Mouse (Mus musculus): ENCODE measurements around the gene Golm1. TPM values are rescaled to one million over a fixed set of nuclear protein-coding genes. Genes with fewer than 3 reads are reported as not detected.

The Golm1 gene
- polyA plus RNA-seq, 1 experiment: 4.4 TPM

DNA sequence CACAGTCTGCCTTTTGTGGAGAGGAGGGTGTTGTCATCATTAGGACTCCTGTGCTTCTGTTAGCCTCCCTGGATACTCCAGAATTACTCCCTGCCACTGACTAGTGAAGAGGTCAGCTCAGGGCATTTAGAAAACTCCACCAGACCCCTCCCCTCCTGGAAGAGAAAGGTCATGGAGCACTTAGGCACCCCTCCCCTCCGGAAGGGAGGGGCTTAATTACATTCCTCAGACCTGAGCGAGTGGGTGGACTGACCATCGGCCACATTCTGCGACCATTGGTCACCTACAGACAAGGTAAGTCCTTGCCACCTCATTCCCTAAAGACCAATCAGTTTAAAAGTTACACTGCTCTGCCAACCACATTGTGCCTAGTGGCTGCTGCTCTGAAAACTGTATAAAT, 3.7 kb upstream of the Golm1 start:
- Histone ChIP-seq H3K4me1 (replicated peaks; ENCODE audit: control insufficient read depth, insufficient read depth, low read length) (peaks cover 9% of the 10 kb centered on the region), H3K4me3 (ENCODE audit: control insufficient read depth, insufficient read depth, low read length) (no peak overlapping the region), H3K36me3 (ENCODE audit: control insufficient read depth, insufficient read depth, low read length) (no peaks in the 10 kb centered on the region), H3K27ac (ENCODE audit: control insufficient read depth, insufficient read depth, low read length) (no peak overlapping the region), H3K27me3 (ENCODE audit: control insufficient read depth, insufficient read depth, low read length) (peaks cover 6% of the 10 kb centered on the region)
- no peak for DNase-seq
- WGBS: 81% methylated on average over 4 of the region's 4 CpGs
- TF ChIP-seq CTCF (IDR thresholded peaks at IDR 0.05; ENCODE audit: borderline replicate concordance, control insufficient read depth, extremely low read depth, insufficient read depth, low read length, poor library complexity) (no peak), POLR2A (IDR thresholded peaks at IDR 0.05; ENCODE audit: control insufficient read depth, extremely low read depth, insufficient read depth, low read length, poor library complexity) (no peak)

DNA sequence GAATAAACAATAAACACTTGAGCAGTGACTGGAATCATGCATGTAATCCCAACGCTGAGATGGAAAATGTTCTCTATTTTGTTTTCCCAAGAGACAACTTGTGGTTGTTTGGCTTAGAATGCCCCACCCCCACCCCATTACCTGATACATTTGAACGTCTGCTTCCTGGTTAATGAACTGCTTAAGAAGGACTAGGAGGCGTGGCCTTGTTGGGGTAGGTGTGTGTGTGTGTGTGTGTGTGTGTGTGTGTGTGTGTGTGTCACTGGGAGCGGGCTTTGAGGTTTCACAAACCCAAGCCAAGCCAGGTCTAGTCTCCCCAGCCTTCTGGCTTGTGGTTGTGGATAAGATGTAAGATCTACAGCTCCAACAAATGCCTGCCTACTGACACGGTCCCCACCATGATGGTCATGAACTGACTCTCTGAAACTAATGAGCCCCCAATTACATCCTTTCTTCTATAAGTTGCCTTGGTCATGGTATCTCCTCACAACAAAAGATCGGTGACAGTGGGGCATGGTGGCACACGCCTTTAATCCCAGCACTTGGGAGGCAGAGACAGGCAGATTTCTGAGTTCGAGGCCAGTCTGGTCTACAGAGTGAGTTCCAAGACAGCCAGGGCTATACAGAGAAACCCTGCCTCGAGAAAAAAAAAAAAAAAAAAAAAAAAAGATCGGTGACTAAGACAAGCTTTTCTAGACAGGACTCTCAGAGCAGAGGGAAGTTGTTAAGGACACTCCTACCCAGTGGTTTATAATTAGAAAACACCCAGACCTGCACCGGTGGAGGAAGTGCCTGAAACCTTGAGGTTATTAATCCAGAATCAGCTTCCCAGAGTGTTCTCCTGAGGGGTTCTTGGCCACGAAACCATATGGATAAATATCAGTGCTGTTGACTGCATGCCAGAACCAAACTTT, 962 bp upstream of the Golm1 start:
- Histone ChIP-seq H3K36me3 (ENCODE audit: control insufficient read depth, insufficient read depth, low read length) (no peaks in the 10 kb centered on the region), H3K27me3 (ENCODE audit: control insufficient read depth, insufficient read depth, low read length) (peaks cover 9% of the 10 kb centered on the region), H3K27ac (ENCODE audit: control insufficient read depth, insufficient read depth, low read length) (no peak overlapping the region), H3K4me3 (ENCODE audit: control insufficient read depth, insufficient read depth, low read length) (no peak overlapping the region), H3K4me1 (replicated peaks; ENCODE audit: control insufficient read depth, insufficient read depth, low read length) (peaks cover 15% of the 10 kb centered on the region)
- 44% methylated on average over 12 of the region's 12 CpGs for WGBS
- DNase-seq: no peak
- no peak for TF ChIP-seq CTCF (IDR thresholded peaks at IDR 0.05; ENCODE audit: borderline replicate concordance, control insufficient read depth, extremely low read depth, insufficient read depth, low read length, poor library complexity)
- TF ChIP-seq POLR2A (IDR thresholded peaks at IDR 0.05; ENCODE audit: control insufficient read depth, extremely low read depth, insufficient read depth, low read length, poor library complexity): no peak

DNA sequence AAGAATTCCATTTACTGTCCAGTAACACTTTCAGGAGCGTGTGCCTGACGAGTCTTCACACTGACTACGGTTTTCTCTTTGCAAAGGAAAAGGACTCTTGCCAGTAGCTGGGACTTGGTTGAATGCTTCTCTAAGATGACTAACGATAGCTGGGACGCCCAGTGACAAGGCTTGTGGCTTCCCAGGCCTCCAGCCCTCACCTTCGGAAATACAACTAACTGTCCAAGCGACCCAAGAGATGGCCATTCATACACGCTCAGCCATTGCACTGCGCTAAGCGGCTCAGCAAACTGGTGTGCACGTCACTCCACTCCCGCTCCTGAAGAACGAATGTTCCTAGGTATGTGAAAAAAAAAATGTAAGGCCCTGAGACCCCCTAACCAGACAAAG, 855 bp downstream of the Golm1 start:
- Histone ChIP-seq H3K36me3 (ENCODE audit: control insufficient read depth, insufficient read depth, low read length) (no peaks in the 10 kb centered on the region), H3K27me3 (ENCODE audit: control insufficient read depth, insufficient read depth, low read length) (peaks cover 9% of the 10 kb centered on the region), H3K4me1 (replicated peaks; ENCODE audit: control insufficient read depth, insufficient read depth, low read length) (peaks cover 15% of the 10 kb centered on the region), H3K4me3 (ENCODE audit: control insufficient read depth, insufficient read depth, low read length) (peak overlapping the region; percentile 27), H3K27ac (ENCODE audit: control insufficient read depth, insufficient read depth, low read length) (no peak overlapping the region)
- no peak for TF ChIP-seq POLR2A (IDR thresholded peaks at IDR 0.05; ENCODE audit: control insufficient read depth, extremely low read depth, insufficient read depth, low read length, poor library complexity)
- no peak for TF ChIP-seq CTCF (IDR thresholded peaks at IDR 0.05; ENCODE audit: borderline replicate concordance, control insufficient read depth, extremely low read depth, insufficient read depth, low read length, poor library complexity)
- no peak for DNase-seq
- WGBS: 2% methylated on average over 13 of the region's 13 CpGs

DNA sequence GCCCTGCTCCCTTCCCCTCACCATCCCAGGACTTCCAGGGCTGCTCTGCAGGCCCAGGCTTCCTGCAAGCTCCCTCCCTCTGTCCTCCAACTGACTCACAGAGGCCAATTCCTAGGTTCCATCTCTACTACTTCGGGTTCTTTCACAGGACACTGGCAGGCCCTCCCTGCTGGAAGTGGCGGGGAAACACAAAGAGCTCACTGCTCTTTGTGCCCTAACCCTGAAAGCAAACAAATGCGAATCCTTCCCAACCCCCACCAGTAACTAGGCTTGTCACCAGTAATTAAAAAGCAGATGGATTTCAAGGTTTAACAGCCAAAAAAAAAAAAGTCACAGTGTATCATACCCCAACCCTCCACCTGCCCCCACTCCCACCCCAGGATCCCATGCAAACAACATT, 1.4 kb downstream of the Golm1 start:
- H3K27me3 ChIP-seq (ENCODE audit: control insufficient read depth, insufficient read depth, low read length): peaks cover 9% of the 10 kb centered on the region
- WGBS: 24% methylated on average over 3 of the region's 3 CpGs
- TF ChIP-seq POLR2A (IDR thresholded peaks at IDR 0.05; ENCODE audit: control insufficient read depth, extremely low read depth, insufficient read depth, low read length, poor library complexity): no peak
- H3K4me1 ChIP-seq (replicated peaks; ENCODE audit: control insufficient read depth, insufficient read depth, low read length): peaks cover 15% of the 10 kb centered on the region
- no peak overlapping the region for H3K27ac ChIP-seq (ENCODE audit: control insufficient read depth, insufficient read depth, low read length)
- DNase-seq: no peak
- no peaks in the 10 kb centered on the region for H3K36me3 ChIP-seq (ENCODE audit: control insufficient read depth, insufficient read depth, low read length)
- H3K4me3 ChIP-seq (ENCODE audit: control insufficient read depth, insufficient read depth, low read length): no peak overlapping the region

DNA sequence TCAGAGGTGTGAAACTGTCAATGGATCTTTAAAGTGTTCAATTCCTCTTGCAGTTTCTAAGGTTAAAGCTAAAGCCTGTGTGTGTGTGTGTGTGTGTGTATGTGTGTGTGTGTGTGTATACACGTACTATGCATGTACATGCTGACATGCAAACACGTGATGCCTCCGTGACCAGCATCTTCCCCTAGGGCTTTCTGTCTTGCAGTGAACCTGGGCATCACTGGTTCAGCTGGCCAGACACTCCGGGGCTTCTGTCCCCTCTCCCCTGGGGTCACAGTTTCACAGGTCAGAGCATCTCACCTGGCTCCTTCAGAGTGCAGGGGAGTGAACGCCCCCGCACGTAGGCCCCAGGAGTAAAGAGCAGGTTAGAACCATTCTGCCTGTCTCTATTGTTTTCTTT, 2.0 kb downstream of the Golm1 start:
- Histone ChIP-seq H3K4me1 (replicated peaks; ENCODE audit: control insufficient read depth, insufficient read depth, low read length) (peaks cover 15% of the 10 kb centered on the region), H3K36me3 (ENCODE audit: control insufficient read depth, insufficient read depth, low read length) (no peaks in the 10 kb centered on the region), H3K4me3 (ENCODE audit: control insufficient read depth, insufficient read depth, low read length) (no peak overlapping the region), H3K27ac (ENCODE audit: control insufficient read depth, insufficient read depth, low read length) (no peak overlapping the region), H3K27me3 (ENCODE audit: control insufficient read depth, insufficient read depth, low read length) (peaks cover 9% of the 10 kb centered on the region)
- WGBS: 93% methylated on average over 7 of the region's 7 CpGs
- no peak for DNase-seq
- TF ChIP-seq POLR2A (IDR thresholded peaks at IDR 0.05; ENCODE audit: control insufficient read depth, extremely low read depth, insufficient read depth, low read length, poor library complexity): no peak
- no peak for TF ChIP-seq CTCF (IDR thresholded peaks at IDR 0.05; ENCODE audit: borderline replicate concordance, control insufficient read depth, extremely low read depth, insufficient read depth, low read length, poor library complexity)

DNA sequence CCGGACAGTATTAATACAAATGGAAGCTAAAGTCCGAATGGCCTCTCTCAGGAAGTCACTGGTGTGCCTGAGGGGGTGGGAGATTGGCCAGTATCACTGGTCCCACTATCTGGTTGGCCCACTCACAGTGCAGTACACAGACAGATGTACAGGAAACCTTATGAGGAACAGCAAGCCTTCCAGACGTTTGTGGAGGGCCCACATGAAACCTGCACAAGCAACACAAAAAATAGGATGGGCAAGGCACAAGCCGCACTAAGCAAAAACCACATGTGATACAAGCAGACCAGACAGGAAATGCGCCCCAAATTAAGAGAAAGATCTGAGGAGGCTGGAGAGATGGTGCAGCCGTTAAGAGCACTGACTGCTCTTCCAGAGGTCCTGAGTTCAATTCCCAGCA, 3.4 kb downstream of the Golm1 start:
- Histone ChIP-seq H3K36me3 (ENCODE audit: control insufficient read depth, insufficient read depth, low read length) (no peaks in the 10 kb centered on the region), H3K4me3 (ENCODE audit: control insufficient read depth, insufficient read depth, low read length) (no peak overlapping the region), H3K4me1 (replicated peaks; ENCODE audit: control insufficient read depth, insufficient read depth, low read length) (peaks cover 20% of the 10 kb centered on the region), H3K27ac (ENCODE audit: control insufficient read depth, insufficient read depth, low read length) (no peak overlapping the region), H3K27me3 (ENCODE audit: control insufficient read depth, insufficient read depth, low read length) (peaks cover 9% of the 10 kb centered on the region)
- WGBS: 5% methylated on average over 6 of the region's 6 CpGs
- DNase-seq: no peak
- TF ChIP-seq CTCF (IDR thresholded peaks at IDR 0.05; ENCODE audit: borderline replicate concordance, control insufficient read depth, extremely low read depth, insufficient read depth, low read length, poor library complexity) (no peak), POLR2A (IDR thresholded peaks at IDR 0.05; ENCODE audit: control insufficient read depth, extremely low read depth, insufficient read depth, low read length, poor library complexity) (no peak)

Measured in thymus, adult 2 months (tissue).